Mouse (Mus musculus): Measurements from ENCODE around the gene Apaf1. TPM values are rescaled to one million over a fixed set of nuclear protein-coding genes. Genes with fewer than 3 reads are reported as not detected.

Apaf1 gene
- polyA plus RNA-seq, 1 experiment from 2014 or later = 27.5 TPM

DNA sequence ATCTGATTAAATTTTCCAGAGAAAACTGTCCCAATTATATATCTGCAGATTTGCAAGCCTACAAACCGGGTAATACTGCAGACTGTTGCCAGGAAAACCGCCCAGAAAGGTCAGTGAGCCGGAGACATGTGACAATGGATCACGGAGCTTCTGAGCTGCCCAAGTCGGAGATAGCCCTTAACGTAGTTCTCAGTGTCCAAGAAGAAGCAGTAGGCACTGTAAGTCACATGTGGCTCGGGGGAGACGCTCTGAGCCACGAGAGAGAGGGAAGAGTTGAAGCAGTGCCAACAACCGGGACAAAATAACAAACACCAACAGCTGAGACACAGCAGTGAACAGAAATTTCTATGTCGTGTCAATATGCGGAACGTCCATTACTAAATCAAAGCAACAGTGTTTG, 81.1 kb downstream of the Apaf1 start:
- ATAC-seq (ENCODE audit: low FRiP score, low read depth) = no peak
- H3K4me3 ChIP-seq = no peak overlapping the region

DNA sequence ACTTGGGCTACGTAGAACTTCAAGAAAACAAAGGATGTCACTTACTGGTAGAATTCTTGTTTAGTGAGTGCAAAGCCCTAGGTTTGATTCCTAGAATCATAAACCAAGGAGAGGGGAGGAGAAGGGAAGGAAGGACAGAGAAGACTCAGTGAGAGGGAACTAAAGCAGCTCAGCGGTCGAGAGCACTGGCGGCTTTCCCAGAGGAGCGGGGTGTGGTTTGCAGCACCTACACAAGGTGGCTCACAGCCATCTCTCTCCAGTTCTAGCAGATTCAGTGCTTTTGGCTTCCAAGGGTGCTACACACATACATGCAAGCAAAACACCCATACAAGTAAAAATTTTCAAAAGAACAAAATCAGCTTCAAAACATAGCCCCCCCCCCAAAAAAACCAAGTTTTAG, 82.7 kb downstream of the Apaf1 start:
- no peaks in the 10 kb centered on the region for H3K4me1 ChIP-seq
- no peak overlapping the region for H3K4me3 ChIP-seq
- H3K9ac ChIP-seq = no peak overlapping the region
- WGBS = 89% methylated on average over 5 of the region's 5 CpGs
- no peak overlapping the region for H3K27ac ChIP-seq
- H3K27me3 ChIP-seq (replicated peaks) = no peaks in the 10 kb centered on the region
- no peak for ATAC-seq (ENCODE audit: low FRiP score, low read depth)
- H3K4me2 ChIP-seq (replicated peaks) = no peak overlapping the region
- H3K36me3 ChIP-seq = peaks cover 14% of the 10 kb centered on the region; the same call in 1 of the 2 replicates
- H3K9me3 ChIP-seq = no peaks in the 10 kb centered on the region

More for the DNA sequence above, 81.1 kb downstream of the Apaf1 start:
- no peak overlapping the region for H3K27ac ChIP-seq
- WGBS = 80% methylated on average over 13 of the region's 13 CpGs
- no peaks in the 10 kb centered on the region for H3K4me1 ChIP-seq
- no peak overlapping the region for H3K4me2 ChIP-seq (replicated peaks)
- H3K36me3 ChIP-seq = peaks cover 5% of the 10 kb centered on the region; the same call in 1 of the 2 replicates
- H3K27me3 ChIP-seq (replicated peaks) = no peaks in the 10 kb centered on the region
- no peaks in the 10 kb centered on the region for H3K9me3 ChIP-seq
- no peak overlapping the region for H3K9ac ChIP-seq

DNA sequence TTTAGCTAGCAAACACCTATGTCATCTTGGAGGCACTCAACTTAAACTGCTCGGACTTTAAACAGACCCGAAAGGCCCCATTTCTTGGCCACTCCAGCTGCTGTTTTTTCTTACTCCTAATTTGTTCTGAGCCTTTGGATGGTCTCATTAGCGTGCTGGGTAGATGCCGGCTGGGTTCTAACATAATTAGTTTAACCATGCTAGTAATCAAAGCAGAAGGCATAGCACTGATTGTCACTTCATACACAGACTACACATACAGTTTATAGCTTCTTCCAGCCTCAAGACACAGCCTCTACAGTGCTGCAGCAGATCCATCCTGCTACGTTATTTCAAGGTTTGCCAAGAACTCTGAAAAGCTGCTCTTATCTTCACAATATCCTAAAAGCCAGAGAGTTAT, 88.7 kb downstream of the Apaf1 start:
- Histone ChIP-seq H3K9ac (no peak overlapping the region), H3K27me3 (replicated peaks) (no peaks in the 10 kb centered on the region), H3K4me3 (no peak overlapping the region), H3K36me3 (peaks cover 16% of the 10 kb centered on the region; the same call in 1 of the 2 replicates), H3K4me2 (replicated peaks) (no peak overlapping the region), H3K4me1 (no peaks in the 10 kb centered on the region), H3K9me3 (no peaks in the 10 kb centered on the region), H3K27ac (no peak overlapping the region)
- WGBS = 93% methylated on average over 5 of the region's 5 CpGs
- no peak for ATAC-seq (ENCODE audit: low FRiP score, low read depth)

DNA sequence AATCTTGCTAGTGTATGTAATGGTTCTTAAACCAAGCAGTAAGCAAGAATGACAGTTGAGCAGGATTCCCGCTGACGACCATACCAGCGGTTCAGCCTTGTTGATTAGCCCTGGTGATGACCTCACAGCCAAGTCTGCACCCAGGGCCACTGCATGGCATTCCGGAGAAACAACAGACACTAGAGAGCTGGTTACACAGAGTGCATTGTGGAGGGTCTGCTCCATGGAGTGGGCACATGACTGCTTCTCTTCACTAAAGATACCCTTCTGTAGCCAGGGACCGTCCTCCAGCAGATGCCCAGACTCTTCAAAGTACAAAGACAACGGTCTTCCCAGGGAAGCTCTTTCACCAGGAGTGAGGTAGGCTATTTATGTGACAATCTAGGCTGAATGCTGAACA, 90.3 kb downstream of the Apaf1 start:
- no peak for ATAC-seq (ENCODE audit: low FRiP score, low read depth)
- Histone ChIP-seq H3K36me3 (peaks cover 16% of the 10 kb centered on the region; the same call in 1 of the 2 replicates), H3K9me3 (no peaks in the 10 kb centered on the region), H3K4me1 (no peaks in the 10 kb centered on the region), H3K27ac (no peak overlapping the region), H3K27me3 (replicated peaks) (no peaks in the 10 kb centered on the region), H3K4me3 (no peak overlapping the region), H3K9ac (no peak overlapping the region), H3K4me2 (replicated peaks) (no peak overlapping the region)
- WGBS = 86% methylated on average over 6 of the region's 6 CpGs

DNA sequence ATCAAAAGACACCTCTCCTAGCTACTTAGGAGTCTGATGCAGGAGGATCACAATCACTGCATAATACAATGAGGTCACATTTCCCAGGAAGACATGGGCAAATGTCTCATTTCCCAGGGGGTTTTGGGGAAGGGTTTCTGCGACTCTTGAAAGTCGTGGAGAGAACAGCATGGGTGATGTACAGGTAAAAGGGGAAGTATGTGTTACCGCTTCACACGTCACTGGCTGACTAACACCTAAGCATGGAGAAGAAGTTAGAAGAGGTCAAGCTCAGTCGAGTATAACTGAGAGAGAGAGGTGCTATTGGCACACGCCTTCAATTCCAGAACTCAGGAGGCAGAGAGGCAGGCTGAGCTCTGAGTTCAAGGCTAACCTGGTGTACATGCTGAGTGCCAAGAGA, 92.2 kb downstream of the Apaf1 start:
- no peak overlapping the region for H3K4me2 ChIP-seq (replicated peaks)
- no peak for ATAC-seq (ENCODE audit: low FRiP score, low read depth)
- 92% methylated on average over 6 of the region's 6 CpGs for WGBS

DNA sequence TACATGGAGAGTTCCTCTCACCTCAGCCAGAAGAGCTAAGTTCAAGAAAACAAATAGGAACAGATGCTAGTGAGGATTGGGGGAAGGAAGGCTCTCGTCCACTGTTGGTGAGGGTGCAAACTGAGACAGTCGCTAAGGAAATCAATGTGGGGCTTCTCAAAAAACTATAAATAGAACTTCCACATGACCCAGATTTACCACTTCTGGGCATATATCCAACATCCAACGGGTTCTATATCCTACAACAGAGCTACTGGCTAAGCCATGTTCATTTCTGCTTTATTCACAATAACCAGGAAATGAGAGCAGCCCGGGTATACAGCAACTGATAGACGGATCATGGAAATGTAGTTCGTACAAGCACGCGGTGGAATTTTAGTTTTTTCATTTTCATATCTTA, 99.5 kb downstream of the Apaf1 start:
- Histone ChIP-seq H3K27me3 (replicated peaks) (no peaks in the 10 kb centered on the region), H3K4me2 (replicated peaks) (no peak overlapping the region), H3K27ac (no peak overlapping the region), H3K36me3 (no peaks in the 10 kb centered on the region), H3K9me3 (no peaks in the 10 kb centered on the region), H3K9ac (no peak overlapping the region), H3K4me1 (no peaks in the 10 kb centered on the region), H3K4me3 (no peak overlapping the region)
- ATAC-seq (ENCODE audit: low FRiP score, low read depth) = no peak
- WGBS = 90% methylated on average over 8 of the region's 8 CpGs

More for the DNA sequence above, 92.2 kb downstream of the Apaf1 start:
- Histone ChIP-seq H3K27ac (no peak overlapping the region), H3K4me3 (no peak overlapping the region), H3K4me1 (no peaks in the 10 kb centered on the region), H3K9me3 (no peaks in the 10 kb centered on the region), H3K27me3 (replicated peaks) (no peaks in the 10 kb centered on the region), H3K36me3 (peaks cover 9% of the 10 kb centered on the region; the same call in 1 of the 2 replicates), H3K9ac (no peak overlapping the region)

DNA sequence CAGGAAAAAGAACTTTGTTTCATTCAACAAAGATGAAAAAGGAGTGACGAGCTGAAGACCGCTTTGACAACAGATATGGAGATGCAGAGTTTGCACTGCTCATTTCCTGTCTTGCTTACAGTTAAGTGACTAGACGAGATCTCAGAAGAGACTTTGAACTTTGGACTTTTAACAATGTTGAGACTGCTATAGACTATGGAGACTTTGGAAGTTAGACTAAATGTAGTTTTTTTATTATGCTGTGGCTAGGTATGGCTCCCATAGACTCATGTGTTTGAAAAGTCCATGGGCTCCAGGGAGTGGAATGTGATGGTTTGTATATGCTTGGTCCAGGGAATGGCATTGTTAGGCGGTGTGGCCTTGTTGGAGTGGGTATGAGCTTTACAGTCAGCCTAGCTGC, 100.8 kb downstream of the Apaf1 start:
- Histone ChIP-seq H3K27me3 (replicated peaks) (no peaks in the 10 kb centered on the region), H3K9me3 (no peaks in the 10 kb centered on the region), H3K9ac (no peak overlapping the region), H3K27ac (no peak overlapping the region), H3K36me3 (no peaks in the 10 kb centered on the region), H3K4me2 (replicated peaks) (no peak overlapping the region), H3K4me3 (no peak overlapping the region), H3K4me1 (no peaks in the 10 kb centered on the region)
- ATAC-seq (ENCODE audit: low FRiP score, low read depth) = no peak
- WGBS = 92% methylated on average over 4 of the region's 4 CpGs

DNA sequence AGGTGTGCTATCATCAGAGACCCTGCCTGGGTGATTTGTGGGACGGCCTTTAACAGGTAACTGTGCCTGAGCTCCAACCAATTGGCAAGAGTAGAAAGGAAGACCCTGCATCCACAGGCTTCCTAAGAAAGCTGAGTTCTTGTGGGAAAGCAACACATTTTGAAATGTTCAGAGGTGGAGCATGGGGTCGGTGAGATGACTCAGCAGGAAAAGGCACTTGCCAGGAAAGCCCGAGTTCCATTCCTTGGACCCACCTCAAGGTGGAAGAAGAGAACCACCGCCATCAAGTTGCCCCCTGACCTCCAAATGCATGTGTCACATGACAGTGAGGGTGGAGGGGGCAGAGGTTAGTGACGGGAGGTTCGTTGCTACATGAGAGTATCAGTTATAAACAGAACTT, 108.1 kb downstream of the Apaf1 start:
- WGBS = 85% methylated on average over 6 of the region's 6 CpGs
- Histone ChIP-seq H3K27ac (no peak overlapping the region), H3K9ac (no peak overlapping the region), H3K4me3 (no peak overlapping the region), H3K9me3 (no peaks in the 10 kb centered on the region), H3K27me3 (replicated peaks) (peaks cover 5% of the 10 kb centered on the region), H3K4me2 (replicated peaks) (no peak overlapping the region), H3K36me3 (no peaks in the 10 kb centered on the region), H3K4me1 (peaks cover 8% of the 10 kb centered on the region)
- no peak for ATAC-seq (ENCODE audit: low FRiP score, low read depth)

DNA sequence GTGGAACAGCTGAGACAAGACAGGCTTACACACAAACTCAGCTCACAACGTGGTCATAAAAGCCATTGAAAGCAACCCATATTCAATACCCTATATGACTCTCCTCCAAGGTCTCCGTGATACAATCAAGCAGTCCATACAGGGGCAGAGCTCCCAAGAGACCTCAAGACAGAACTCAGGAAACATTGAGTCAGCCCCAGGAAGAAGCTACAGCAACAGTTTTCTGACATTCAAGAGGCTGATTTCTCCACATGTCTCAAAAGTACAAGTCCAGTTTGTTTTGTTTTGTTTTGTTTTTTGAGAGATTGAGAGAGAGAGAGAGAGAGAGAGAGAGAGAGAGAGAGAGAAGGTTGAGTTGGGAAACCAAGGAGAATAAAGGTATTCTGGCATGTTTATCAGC, 108.5 kb downstream of the Apaf1 start:
- Histone ChIP-seq H3K36me3 (no peaks in the 10 kb centered on the region), H3K27ac (no peak overlapping the region), H3K9me3 (no peaks in the 10 kb centered on the region), H3K9ac (no peak overlapping the region), H3K4me1 (peaks cover 12% of the 10 kb centered on the region), H3K4me3 (no peak overlapping the region), H3K27me3 (replicated peaks) (peaks cover 9% of the 10 kb centered on the region), H3K4me2 (replicated peaks) (no peak overlapping the region)
- ATAC-seq (ENCODE audit: low FRiP score, low read depth) = no peak
- 71% methylated on average over 2 of the region's 2 CpGs for WGBS

DNA sequence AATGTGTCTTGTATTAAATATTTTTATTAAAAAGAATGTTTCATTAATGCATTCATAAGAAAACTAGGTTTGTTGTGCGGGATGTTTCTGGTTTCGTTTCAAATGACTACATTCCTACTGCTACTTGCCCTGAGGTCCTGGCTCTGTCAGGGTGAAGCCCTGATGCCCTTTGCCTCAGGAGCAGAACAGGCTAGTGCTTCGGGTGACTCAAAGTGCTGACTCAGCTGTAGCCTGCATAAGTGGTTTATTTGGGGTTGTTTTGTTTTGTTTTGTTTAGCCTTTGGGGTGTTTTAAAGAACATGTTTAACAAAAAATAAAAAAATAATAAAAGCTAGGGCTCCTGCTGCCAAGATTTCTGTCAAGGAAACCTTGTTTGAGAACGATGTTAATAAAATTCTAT, 112.0 kb downstream of the Apaf1 start:
- peaks cover 38% of the 10 kb centered on the region for H3K27me3 ChIP-seq (replicated peaks)
- ATAC-seq (ENCODE audit: low FRiP score, low read depth) = no peak
- no peaks in the 10 kb centered on the region for H3K36me3 ChIP-seq
- no peak overlapping the region for H3K4me2 ChIP-seq (replicated peaks)
- 36% methylated on average over 4 of the region's 4 CpGs for WGBS
- peaks cover 17% of the 10 kb centered on the region for H3K4me1 ChIP-seq
- H3K9ac ChIP-seq = no peak overlapping the region
- no peaks in the 10 kb centered on the region for H3K9me3 ChIP-seq
- no peak overlapping the region for H3K27ac ChIP-seq
- H3K4me3 ChIP-seq = no peak overlapping the region

DNA sequence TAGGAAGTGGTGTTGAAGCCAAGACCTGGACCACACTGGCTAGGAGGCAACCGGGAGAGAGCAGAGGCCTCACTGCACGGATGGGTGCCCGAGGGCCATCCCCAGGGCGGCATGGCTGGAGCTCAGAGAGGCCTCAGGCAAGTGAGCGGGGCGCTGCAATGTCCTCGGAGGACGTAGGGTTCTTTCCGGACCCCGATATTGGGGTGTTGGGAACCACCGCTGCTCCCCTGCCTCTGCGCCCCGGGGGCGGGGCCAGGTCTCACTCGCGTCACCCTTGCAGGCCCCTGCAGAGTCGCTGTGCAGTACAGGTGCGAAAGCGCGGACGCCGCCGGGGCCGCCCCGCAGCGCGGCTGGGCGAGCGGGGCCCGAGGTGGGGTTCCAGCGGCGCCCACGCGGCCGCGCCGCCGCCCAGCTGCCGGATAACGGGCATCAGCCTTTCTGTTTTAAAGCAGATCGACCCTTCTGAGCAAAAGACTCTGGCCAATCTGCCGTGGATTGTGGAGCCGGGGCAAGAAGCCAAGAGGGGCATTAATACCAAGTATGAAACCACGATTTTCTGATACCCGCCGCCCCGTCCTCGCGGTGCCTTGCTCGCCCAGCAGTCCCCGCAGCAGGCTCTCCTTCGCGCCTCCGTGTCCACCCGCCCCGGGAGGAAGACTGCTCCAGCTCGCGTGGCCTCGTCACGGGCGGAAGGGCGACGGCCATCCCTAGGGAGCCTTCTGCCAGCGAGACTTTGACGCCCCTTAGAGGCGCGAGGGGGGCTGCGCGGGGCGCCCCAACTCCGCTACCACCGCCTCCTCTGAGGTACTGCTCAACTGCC, 113.0 kb downstream of the Apaf1 start:
- Histone ChIP-seq H3K27ac (no peak overlapping the region), H3K4me2 (replicated peaks) (peak overlapping the region; percentile 89), H3K9ac (peak overlapping the region; percentile 48), H3K27me3 (replicated peaks) (peaks cover 38% of the 10 kb centered on the region), H3K4me3 (peak overlapping the region; percentile 43), H3K9me3 (no peaks in the 10 kb centered on the region), H3K36me3 (no peaks in the 10 kb centered on the region), H3K4me1 (peaks cover 17% of the 10 kb centered on the region)
- WGBS = 2% methylated on average over 72 of the region's 72 CpGs
- peak; percentile 68 for ATAC-seq (ENCODE audit: low FRiP score, low read depth)

DNA sequence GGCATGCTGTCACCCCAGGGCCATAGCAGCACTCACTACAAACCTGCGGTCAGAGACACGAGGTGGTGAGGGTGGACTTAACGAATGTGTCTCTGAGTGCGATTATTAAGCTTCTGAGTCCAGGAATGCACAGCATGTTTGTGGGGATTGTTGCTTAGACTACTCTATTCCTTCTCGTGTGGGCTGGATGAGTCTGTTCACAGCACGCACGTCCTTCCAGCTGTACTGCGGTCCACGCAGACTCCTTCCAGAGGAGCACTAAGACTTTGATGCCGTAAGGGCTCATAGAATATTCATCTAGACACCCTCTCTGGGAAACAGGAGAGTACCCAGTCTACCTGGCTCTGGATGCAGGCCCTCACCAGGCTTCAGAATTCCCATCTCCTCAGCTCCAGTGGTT, 114.3 kb downstream of the Apaf1 start:
- Histone ChIP-seq H3K4me2 (replicated peaks) (no peak overlapping the region), H3K27me3 (replicated peaks) (peaks cover 38% of the 10 kb centered on the region), H3K36me3 (no peaks in the 10 kb centered on the region), H3K4me1 (peaks cover 17% of the 10 kb centered on the region), H3K9ac (no peak overlapping the region), H3K27ac (no peak overlapping the region), H3K4me3 (no peak overlapping the region), H3K9me3 (no peaks in the 10 kb centered on the region)
- no peak for ATAC-seq (ENCODE audit: low FRiP score, low read depth)
- 90% methylated on average over 10 of the region's 10 CpGs for WGBS

DNA sequence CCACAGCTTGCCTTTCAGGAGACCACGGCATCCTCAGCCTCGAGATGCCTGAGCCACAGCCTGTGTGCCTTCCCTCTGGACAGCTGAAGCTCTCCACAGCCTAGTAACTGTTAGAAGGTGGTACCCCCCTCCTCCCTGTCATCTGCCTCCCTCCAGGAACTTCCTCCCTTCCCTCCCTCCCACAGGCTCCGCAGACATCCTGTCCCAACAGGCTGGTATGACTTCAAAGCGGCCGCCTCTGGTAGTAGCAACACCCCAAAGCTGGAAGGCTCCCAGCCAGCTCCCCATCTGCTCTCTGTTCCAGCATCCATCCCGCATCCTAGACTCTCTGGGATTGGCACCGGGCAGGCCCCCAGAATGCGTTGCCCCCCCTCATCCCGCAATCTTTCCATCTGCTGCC, 115.7 kb downstream of the Apaf1 start:
- Histone ChIP-seq H3K4me1 (peaks cover 17% of the 10 kb centered on the region), H3K27me3 (replicated peaks) (peaks cover 38% of the 10 kb centered on the region), H3K36me3 (no peaks in the 10 kb centered on the region), H3K4me2 (replicated peaks) (0 out of 2 replicates have a peak overlapping the region, but pooled peaks have one; percentile 14), H3K27ac (no peak overlapping the region), H3K4me3 (no peak overlapping the region), H3K9me3 (no peaks in the 10 kb centered on the region), H3K9ac (no peak overlapping the region)
- ATAC-seq (ENCODE audit: low FRiP score, low read depth) = no peak
- WGBS = 14% methylated on average over 9 of the region's 9 CpGs

All from neural tube, embryonic 12.5 days (tissue).